Mouse (Mus musculus): ENCODE data around the gene Yaf2.
"Not testable (repeated sequence)": the region's sequence is repeated elsewhere in the genome, so short reads cannot be mapped to it uniquely, and the experiment has no call there.

The Yaf2 gene

DNA sequence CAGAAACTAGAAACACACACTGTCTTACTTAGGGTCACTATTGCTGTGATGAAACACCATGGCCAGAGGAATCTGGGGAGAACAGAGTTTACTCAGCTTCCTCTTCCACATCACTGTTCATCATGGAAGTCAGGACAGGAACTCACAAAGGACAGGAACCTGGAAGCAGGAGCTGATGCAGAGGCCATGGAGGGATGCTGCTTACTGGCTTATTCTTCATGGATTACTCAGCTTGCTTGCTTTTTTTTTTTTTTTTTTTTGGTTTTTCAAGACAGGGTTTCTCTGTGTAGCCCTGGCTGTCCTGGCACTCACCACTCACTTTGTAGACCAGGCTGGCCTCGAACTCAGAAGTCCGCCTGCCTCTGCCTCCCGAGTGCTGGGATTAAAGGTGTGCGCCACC, 26.4 kb downstream of the Yaf2 start:
- CTCF ChIA-PET: not testable (repeated sequence)
- POLR2A ChIA-PET: interaction anchor here in 1 of 4 experiments (0.7 kb wide), 1 partner anchor 12 kb away, joined by 3 read pairs; no protein-coding TSS in a partner anchor

DNA sequence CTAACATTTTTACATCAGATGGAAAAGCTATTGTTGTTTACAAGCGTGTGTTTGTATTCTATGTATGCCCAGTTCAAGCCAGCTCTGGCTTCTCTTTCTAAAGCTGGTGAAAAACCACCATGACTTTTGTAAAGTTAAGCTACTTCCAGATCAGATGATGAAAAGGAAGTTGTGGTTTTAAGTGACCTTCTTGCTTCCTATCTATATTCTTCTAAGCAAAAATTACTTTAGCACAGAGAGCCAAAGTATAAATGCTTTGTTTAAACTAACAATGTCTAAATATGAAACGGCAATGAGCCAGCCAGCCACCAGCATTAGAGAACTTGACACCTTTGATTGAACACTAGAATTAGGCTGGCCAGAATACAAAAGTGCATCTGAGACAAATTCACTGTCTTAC, 38.5 kb downstream of the Yaf2 start:
- CTCF ChIA-PET: interaction anchor here in 1 of 4 experiments (0.6 kb wide), 1 partner anchor 251 kb away, joined by 5 read pairs; no protein-coding TSS in a partner anchor
- POLR2A ChIA-PET: interaction anchor here in 1 of 4 experiments (1.1 kb wide), 1 partner anchor 12 kb away, joined by 3 read pairs; no protein-coding TSS in a partner anchor

DNA sequence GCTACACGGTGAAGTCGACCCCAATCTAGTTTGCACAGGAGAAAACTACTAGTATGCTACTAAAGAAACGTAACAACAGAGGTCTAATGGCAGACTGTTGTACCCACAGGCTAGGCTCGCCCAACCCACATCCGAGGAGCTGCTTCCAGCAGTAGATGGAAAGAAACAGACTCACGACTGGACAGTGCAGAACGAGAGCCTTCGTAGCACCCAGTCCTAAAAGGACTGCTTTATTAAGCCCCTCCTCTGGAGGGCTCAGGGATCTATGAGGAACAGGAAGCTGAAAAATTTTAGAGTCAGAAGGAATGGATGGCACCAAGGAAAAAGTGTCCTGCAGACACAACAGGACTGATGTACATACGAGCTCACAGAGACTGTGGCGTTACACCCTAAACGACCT, 42.3 kb downstream of the Yaf2 start:
- POLR2A ChIA-PET: interaction anchor here in 2 of 4 experiments (0.6 to 1.2 kb wide), 2 partner anchors 10 to 19 kb away, joined by 3 to 4 read pairs; partner anchors contain the start of gene Gxylt1 (in 1 of the 2)

DNA sequence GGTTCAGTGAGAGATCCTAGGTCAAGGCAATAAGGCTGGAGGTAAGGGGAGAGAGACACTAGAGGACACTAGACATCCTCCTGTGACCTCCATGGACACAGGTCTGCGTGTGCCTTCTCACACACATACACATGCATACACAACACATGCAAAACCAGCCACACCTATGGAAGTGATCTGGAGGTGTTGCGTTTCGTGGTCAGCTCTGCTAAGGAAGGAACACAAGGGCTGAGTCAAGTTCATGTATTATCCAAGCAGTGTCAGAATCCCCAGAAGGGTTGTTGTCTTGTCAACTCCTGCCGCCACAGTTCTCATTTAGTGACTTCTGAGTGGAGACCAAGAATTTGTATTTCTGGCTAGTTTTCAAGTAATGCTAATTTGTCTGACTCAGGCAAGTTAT, 48.4 kb downstream of the Yaf2 start:
- ChIA-PET CTCF (interaction anchor here in 1 of 4 experiments (0.6 kb wide), 1 partner anchor 51 kb away, joined by 3 read pairs; no protein-coding TSS in a partner anchor), POLR2A (interaction anchor here in 2 of 4 experiments (1.2 to 1.3 kb wide), 2 partner anchors 11 to 13 kb away, joined by 3 to 4 read pairs; partner anchors contain the start of gene Gxylt1 (in 1 of the 2))

More for the DNA sequence above, 42.3 kb downstream of the Yaf2 start:
- CTCF ChIA-PET: no interaction called here

DNA sequence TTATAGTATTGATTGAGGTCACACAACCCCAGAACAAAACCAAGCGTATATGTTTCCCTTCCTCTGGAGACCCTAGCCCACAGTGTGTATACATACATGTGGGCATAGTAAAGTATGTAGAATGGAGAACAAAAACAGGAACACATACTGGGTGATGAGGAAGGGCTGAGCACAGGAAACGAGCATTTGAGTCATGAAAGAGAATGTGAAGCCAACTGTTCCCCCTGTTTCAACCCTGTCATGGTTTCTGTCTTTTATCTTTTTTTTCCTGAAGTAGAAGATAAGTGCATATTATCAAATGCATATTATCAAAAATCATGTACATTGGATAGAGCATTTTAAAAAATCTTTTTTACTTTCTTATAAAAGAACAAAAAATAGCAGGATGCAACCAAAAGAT, 49.1 kb downstream of the Yaf2 start:
- POLR2A ChIA-PET: interaction anchor here in 1 of 4 experiments (1.0 kb wide), 1 partner anchor 12 kb away, joined by 3 read pairs; no protein-coding TSS in a partner anchor
- CTCF ChIA-PET: interaction anchor here in 1 of 4 experiments (0.6 kb wide), 1 partner anchor 51 kb away, joined by 3 read pairs; no protein-coding TSS in a partner anchor

DNA sequence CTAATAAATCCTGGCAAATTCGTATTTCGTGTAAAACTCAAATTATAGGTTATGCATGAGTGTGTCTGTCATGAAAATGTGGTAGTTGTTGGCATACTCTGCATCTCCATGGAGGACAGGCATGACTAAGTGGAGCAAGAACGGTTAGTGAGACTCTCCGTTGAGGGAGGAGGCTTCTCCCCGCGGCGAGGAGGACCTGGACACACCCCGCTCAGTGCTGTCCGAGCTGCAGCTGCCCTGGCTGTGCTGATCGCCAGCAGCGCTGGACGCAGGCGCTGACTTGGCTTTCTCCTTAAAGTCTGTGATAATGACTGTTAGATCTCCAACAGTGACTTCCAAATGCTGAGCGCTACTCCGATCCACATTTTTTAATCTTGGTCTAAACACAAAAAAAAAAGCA, 51.5 kb downstream of the Yaf2 start:
- POLR2A ChIA-PET: interaction anchor here in 2 of 4 experiments (0.9 to 1.5 kb wide), 3 partner anchors 9 to 39 kb away, joined by 3 to 4 read pairs (median 4); partner anchors contain the start of gene Gxylt1 (in 1 of the 2)

DNA sequence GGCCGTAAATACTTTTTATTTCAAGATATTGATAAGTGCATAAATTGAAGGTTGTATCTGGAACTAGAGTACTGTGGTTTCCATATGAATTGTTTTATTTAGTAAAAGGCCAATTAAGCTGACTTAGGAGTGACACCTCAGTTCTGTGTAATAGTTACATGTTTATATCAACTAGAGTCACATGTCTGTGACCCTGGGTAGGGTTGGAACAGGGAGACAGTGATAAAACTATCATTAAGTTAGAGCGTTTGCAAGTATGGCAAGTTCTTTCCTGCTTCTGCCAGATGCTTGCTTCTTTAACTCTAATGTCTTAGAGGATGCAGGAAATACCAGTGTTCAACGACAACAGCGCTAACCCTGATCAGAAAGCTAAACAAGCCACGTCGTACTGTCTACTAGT, 52.4 kb downstream of the Yaf2 start:
- POLR2A ChIA-PET: no interaction called here
- CTCF ChIA-PET: no interaction called here

More for the DNA sequence above, 51.5 kb downstream of the Yaf2 start:
- CTCF ChIA-PET: interaction anchor here in 1 of 4 experiments (0.6 kb wide), 1 partner anchor 583 kb away, joined by 3 read pairs; no protein-coding TSS in a partner anchor

DNA sequence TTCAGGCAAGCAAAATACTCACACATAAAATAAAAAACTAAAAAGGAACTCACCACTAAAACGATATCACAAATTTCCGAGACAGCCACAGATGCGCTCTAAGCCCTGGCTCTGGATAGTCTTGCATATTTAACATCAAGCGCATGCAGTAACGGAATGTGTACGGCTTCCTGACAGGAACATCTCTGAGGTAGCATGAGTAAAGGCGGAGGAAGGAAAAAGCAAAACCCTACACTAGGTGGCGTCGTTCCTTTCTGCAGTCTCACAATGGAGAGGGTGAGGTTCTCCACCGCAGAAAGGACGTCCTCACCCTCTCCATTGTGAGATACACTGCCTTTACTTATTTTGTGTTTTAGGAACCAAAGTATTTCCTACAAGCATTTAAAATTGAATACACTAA, 53.4 kb downstream of the Yaf2 start:
- CTCF ChIA-PET: no interaction called here
- POLR2A ChIA-PET: no interaction called here

DNA sequence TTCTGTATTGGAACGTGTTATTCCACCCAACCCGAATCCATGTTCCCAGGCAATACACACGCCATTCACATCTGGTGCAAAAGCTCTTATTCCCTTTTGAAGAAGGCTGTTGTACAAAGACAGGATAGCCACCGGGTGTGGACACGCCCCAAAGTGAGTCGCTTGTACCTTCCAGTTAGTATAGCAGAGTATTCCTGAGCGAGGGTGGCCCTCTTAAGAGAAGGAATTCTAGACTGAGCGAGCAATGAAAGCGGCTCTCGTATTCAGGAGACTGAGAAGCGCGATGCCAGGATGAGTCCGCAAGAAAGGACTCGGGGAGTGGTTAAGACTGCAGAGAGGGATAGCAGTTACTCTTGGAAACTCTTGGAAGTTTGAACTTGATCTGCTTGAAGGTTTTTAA, 60.5 kb downstream of the Yaf2 start:
- ChIA-PET POLR2A (interaction anchor here in 2 of 4 experiments (0.6 to 2.9 kb wide), 19 partner anchors 9 to 248 kb away, joined by 3 to 10 read pairs (median 4); partner anchors contain the start of gene Yaf2 (in 1 of the 2)), CTCF (interaction anchor here in 1 of 4 experiments (0.8 kb wide), 1 partner anchor 13 kb away, joined by 3 read pairs; no protein-coding TSS in a partner anchor)

DNA sequence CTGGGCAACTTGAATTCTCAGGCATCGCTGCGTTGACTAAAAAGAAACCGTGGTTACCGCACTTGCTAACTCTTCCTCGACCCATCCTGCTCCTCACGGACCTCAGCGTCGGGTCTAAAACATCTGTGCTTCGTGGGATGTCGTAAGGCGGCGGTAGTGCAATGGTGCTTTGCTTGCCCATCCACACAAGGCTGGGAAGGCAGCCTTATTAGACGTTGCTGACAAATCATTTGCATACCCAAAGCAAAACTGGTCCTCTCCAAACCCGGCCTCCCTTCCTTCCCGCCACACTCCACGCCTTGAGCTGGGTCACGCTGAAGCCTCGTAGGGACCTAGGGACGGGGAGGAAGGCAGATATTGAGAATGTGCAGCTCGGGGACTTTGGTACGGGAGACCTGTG, 61.1 kb downstream of the Yaf2 start:
- ChIA-PET POLR2A (interaction anchor here in 2 of 4 experiments (0.6 to 2.9 kb wide), 29 partner anchors 10 to 730 kb away, joined by 3 to 10 read pairs (median 4); partner anchors contain the start of gene Yaf2 (in 1 of the 2)), CTCF (interaction anchor here in 2 of 4 experiments (0.5 to 0.8 kb wide), 3 partner anchors 12 to 1701 kb away, joined by 3 read pairs; no protein-coding TSS in a partner anchor)

DNA sequence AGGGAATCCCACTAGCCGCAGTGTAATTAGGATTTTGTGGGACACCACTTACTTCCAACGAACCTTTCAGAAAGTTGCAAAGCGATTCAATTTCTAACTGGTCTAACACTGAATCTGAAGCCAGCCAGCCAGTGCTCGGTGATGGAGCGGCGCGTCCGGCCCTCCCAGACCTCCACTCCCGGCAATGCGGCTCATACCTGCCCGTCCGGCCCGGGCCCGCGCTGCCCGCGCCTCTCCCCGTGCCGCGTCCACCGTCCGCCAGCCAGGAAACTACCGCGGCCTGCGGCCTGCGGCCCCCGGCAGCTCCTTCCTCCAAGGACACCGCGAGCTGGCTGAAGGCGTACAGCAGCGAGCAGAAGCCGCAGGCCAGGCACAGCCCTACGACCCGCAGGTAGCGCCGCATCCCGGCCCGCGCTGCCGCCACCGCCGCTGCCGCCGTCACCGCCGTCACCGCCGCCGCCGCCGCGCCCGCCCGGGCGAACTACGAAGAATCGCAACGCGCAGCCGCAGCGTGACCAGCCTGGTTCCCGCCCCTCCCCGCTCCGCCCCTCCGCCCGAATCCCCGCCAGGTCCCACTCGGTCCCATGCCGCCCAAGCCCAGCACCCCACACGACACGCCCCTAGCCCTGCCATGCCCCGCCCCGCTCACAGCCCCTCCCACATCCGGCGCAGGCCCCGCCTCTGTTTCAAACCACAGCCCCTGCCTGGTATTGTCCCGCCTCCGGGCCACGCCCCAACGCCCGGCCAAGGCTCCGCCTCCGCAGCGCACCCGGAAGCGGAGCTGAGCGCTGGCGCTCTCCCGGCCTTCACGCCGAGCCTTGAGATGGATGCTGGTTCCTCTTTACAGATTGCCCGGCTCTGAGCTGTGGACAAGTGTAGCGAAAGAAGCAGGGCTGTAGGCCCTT, 61.8 kb downstream of the Yaf2 start, which contains the start of gene Gxylt1:
Gene Gxylt1 (minus strand): TSS at position 501 of the 905 bp plus-strand sequence.
- POLR2A ChIA-PET: interaction anchor here in 2 of 4 experiments (0.6 to 2.9 kb wide), 35 partner anchors 9 to 1273 kb away, joined by 3 to 10 read pairs (median 3); partner anchors contain the start of gene Yaf2 (in 2 of the 2)
- CTCF ChIA-PET: interaction anchor here in 1 of 4 experiments (0.5 to 0.6 kb wide), 2 partner anchors 208 to 1700 kb away, joined by 3 read pairs; no protein-coding TSS in a partner anchor

DNA sequence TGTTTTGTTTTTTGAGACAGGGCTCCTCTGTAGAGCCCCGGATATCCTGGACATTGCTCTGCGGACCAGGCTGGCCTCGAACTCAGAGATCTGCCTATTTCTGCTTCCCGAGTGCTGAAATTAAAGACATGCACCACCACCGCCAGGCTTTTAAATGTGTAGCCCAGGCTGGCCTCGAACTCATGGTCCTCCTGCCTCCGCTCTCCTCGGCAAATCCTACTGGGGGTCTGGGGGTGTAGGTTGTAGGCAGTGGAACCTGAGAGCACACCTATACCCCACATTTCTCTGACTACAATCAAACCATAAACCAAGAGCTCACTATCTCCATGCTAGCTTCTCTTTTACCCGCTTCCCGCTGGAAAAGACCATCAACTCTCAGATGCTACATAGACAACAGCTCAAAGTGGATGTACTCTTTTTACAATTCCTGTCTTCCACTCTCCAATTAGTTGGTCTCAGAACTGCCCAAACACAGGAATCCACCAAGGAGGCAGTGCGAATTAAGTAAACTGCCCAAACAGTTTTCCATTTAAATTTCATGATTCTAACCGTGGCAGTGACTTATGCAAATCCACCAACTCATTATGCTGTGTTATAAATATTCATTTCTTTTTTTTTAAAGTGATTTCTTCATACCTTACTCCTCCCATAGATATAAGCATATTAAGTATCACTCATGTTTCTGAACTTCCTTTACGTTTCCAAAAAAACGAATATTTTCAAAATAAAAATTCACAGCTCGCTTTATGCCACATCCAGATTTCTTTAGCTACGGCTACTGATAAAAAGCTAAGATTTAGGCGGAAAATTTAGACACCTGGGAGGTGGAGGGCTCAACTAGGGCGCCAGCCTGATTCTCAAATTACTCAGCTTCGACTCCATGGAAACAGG, 62.7 kb downstream of the Yaf2 start:
- POLR2A ChIA-PET: interaction anchor here in 2 of 4 experiments (0.6 to 2.9 kb wide), 10 partner anchors 8 to 1274 kb away, joined by 3 to 10 read pairs (median 4); partner anchors contain the start of gene Yaf2 (in 1 of the 2)

DNA sequence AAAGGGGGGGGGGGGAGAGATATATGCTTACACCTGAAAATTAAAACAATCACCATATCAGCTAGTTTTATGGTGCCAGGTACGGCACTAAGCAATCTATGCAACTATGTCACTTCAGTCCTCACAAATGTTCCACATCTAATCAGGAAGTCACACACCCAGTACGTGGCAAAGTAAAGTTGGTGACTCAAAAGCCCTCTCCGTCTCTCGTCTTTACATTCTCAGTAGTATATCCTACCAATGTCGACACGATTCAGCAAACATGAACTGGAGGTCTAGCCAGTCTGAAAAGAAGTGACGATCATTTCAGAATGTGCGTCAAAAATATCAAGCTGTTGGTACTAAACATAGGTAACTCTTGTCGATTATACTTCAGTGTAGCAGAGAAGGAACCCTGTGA, 63.8 kb downstream of the Yaf2 start:
- ChIA-PET CTCF (interaction anchor here in 3 of 4 experiments (0.6 kb wide), 3 partner anchors 23 to 1325 kb away, joined by 3 to 9 read pairs (median 4); no protein-coding TSS in a partner anchor), POLR2A (interaction anchor here in 3 of 4 experiments (0.6 to 1.3 kb wide), 5 partner anchors 15 to 241 kb away, joined by 3 to 6 read pairs (median 5); no protein-coding TSS in a partner anchor)

More for the DNA sequence above, 62.7 kb downstream of the Yaf2 start:
- CTCF ChIA-PET: interaction anchor here in 1 of 4 experiments (0.6 kb wide), 1 partner anchor 161 kb away, joined by 5 read pairs; no protein-coding TSS in a partner anchor

DNA sequence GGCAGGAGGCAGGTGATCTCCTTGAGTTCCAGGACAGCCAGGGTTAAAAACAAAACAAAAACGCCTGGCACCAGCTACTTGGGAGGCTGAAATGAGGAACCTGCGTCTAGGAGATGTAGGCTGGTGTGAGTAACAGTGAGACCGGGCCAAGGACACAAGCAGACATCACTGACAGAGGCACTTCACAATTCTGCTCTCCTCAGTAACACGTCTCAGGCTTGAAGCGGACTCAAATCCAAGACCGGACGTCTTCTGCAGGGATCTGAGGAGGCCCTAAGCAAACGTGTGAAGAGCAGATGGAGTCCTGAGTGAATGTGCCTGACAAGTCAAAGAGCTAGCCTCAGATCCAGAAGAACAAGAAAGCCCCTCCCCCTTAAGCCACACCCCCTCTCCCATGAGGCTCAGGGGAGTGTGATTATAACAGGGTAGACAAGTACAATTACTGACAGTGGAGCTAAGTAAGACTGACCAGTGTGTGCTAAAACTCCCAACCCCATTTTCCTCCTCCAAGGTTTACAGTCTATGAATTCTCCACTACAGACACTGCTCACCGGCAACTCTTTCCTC, 66.4 kb downstream of the Yaf2 start:
- ChIA-PET POLR2A (interaction anchor here in 3 of 4 experiments (0.6 to 1.5 kb wide), 6 partner anchors 18 to 1234 kb away, joined by 3 to 4 read pairs (median 3); no protein-coding TSS in a partner anchor), CTCF (no interaction called here)

DNA sequence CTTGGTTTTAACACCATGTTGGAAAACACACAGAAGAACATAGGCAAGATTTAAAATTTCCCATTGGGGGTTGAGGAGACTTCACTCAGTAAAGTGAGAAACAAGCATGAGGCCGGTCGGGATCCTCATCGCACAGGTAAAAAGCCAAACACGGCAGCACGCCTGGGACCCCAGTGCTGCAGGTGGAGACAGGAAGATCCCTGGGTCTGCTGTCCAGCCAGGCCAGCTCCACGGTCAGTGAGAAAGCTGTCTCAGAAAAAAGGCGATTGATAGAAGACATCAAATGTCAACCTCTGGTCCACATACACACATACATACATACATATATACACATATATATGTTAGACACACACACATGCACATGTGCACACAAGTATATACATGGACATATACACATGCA, 67.2 kb downstream of the Yaf2 start:
- ChIA-PET POLR2A (interaction anchor here in 2 of 4 experiments (0.6 to 0.8 kb wide), 3 partner anchors 54 to 1235 kb away, joined by 3 read pairs; no protein-coding TSS in a partner anchor), CTCF (no interaction called here)

DNA sequence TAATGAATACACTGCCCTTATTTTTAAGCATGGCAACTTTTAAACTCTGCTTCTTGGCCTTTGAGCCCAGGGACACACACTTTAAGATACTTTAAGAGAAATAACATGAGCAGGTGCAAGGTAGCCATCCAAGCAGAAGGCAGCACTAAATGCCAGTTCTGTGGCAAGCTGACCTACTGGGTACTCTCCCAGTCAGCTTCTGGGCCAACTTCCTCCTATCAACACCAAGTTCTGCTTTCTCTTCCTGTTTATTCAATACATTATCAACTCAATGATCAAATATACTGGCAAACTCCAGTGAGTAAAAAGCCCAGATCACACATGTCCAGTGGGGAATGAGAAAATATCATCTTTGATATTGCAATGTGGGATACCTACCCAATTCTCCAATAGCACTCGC, 68.7 kb downstream of the Yaf2 start:
- ChIA-PET POLR2A (interaction anchor here in 1 of 4 experiments (1.0 kb wide), 1 partner anchor 8 kb away, joined by 4 read pairs; no protein-coding TSS in a partner anchor), CTCF (interaction anchor here in 1 of 4 experiments (1.0 kb wide), 1 partner anchor 8 kb away, joined by 6 read pairs; no protein-coding TSS in a partner anchor)

DNA sequence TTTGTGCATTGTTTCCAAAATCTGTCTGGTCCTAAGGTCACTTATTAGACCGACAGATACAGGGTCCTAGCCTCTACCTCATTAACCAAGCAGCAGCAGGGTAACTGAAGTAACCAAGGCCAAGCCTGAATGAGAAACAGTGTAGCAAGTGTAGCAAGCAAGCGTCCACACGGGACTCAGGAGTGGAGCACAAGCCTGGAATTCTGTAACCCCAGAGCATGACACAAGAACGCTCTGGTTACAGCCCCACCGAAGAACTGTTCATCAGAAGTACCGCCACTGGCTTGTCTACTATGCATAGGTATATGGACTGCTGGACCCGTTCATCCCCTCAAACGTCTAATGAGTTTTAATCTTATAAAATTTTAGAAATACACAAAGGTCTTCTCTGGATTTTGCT, 69.3 kb downstream of the Yaf2 start:
- ChIA-PET CTCF (no interaction called here), POLR2A (no interaction called here)

All from embryonic stem cell, embryonic (primary cell).